Mouse (Mus musculus) right cerebral cortex, postnatal 10 days (tissue): Measurements from ENCODE around the gene Map4k4.

ENCODE experiments used
- DNase-seq, 2 experiments: peaks; one replicate each; pipeline ENCODE4 v3.0.0; 2021; ENCODE audit warnings: low spot score in 2 of 2

The Map4k4 gene

DNA sequence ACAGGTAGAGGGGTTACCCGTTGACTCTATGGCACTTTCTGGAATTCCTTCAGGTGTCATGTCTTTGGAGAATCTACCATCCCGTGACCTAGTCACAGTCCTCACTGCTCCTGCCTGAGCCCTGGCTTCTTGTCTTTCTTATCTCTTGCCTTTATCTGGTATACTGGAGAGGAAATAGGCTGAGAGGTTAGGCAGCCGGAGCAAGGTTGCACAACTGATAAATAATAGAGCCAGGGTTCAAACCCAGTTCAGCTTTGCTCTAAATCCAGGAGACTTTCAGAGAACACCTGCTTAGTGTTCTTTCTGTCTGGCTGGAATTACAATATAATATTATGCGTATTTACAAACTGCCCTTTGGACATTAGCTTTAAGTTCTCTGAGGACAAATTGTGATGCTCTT lies 2.0 kb upstream of the Map4k4 start:
- DNase-seq, result no peak

GRCm38 (mm10) chr1:39901063-39901811 lies 524 bp downstream of the Map4k4 start:
- DNase-seq, result peak in 1 of 2 experiments; percentile 53

- DNase-seq, result peak; percentile 61 to 70
Observed at GRCm38 (mm10) chr1:39901851-39902703, 1.4 kb downstream of the Map4k4 start.

- DNase-seq, result peak; percentile 59 to 68
Observed at GRCm38 (mm10) chr1:39902704-39903151, 2.0 kb downstream of the Map4k4 start.

DNA sequence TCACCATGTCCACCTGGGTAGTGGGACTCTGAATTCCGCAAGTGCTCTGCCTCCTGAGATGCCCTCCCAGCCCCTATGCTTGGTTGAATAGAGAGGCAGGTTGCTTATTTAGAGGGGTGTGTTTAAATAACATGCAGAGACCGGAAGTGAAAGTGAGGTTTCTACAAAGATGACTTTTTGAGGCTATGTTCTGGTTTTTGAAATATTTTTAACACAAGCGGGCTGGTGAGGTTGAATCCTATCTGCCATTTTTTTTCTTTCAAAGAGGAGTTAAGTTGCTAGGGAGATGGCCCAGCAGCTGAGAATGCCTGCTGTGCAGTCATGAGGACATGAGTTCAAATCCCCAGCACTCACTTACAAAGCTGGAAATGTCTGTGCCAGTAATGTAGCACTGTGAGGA lies 4.0 kb downstream of the Map4k4 start:
- no peak for DNase-seq

GRCm38 (mm10) chr1:39906921-39907320 lies 6.2 kb downstream of the Map4k4 start:
- no peak for DNase-seq

DNA sequence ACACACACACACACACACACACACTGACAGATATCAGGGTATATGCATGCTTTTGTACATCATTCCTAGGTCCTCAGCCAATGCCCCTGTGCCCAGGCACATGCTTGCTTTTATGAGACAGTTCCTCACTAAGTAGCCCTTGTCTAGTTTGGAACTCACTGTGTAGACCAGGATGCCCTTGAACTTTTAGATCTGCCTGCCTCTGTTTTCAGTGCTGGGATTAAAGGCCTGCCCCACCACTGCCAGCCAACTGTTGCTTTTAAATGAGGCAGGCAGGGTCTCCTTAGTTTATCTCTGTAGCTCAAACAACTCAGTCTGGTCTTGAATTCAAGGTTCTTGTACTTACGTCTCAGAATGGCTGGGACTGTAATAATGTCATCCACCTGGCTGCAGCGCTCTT lies 8.3 kb downstream of the Map4k4 start:
- no peak for DNase-seq

DNA sequence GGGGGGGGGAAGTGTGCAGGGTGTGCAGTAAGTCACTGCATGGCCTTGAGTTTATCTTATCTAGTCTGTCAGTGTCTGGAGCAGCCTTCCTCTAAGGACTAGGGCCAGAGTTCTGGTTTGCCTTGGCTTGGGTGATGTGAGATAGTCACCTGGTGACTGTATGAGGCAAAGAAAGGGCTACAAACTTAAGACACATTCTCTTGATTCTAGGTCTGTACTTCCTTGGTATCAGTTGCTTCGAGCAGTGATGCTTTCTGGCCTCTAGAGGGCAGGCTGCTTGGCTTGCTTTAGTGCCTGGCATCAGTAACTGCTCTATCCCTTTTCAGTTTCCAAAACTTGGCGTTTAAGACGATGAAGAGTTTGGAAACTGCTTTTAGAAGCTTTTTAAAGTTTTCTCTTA lies 10.7 kb downstream of the Map4k4 start:
- peak; percentile 70 to 76 for DNase-seq

DNA sequence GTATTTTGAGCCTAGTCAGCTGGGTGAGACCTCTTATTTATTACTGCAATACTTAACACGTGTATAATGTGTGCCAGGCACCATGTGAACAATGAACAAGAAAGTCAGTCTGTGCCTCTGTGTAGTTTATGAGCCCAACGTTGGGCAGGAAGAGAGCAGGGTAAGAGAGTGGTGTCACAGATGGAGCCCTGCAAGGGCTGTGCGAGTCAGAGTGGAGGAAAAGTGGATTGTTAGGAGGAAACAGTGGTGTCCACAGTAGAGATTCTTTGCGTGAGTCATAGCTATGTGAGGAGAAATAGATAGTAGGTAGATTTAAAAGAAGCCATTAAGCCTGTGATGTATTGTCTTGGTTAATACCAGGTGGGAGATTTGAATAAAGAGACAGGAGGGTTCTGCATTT lies 12.5 kb downstream of the Map4k4 start:
- DNase-seq, result no peak

DNA sequence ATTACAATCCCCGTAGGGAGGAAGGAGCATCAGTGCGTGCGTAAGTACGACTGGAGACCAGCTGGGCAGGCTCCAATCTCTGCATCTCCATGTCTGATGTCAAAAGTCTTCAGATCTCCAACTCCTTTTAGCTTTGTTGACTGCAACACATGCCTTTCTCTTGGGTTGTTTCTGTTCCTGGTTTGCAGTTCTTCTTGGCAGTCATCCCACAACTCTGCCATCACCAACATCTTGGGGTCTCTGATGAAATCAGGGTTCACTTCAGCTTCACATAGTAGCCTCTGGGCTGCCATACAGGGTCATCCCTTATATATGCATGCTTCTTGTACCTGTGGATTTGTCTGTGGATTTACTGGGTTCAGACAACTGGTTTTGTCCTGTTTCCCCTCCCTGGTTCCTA lies 15.4 kb downstream of the Map4k4 start:
- DNase-seq, result no peak

- no peak for DNase-seq
Observed at GRCm38 (mm10) chr1:39917855-39918516, 17.3 kb downstream of the Map4k4 start.

DNA sequence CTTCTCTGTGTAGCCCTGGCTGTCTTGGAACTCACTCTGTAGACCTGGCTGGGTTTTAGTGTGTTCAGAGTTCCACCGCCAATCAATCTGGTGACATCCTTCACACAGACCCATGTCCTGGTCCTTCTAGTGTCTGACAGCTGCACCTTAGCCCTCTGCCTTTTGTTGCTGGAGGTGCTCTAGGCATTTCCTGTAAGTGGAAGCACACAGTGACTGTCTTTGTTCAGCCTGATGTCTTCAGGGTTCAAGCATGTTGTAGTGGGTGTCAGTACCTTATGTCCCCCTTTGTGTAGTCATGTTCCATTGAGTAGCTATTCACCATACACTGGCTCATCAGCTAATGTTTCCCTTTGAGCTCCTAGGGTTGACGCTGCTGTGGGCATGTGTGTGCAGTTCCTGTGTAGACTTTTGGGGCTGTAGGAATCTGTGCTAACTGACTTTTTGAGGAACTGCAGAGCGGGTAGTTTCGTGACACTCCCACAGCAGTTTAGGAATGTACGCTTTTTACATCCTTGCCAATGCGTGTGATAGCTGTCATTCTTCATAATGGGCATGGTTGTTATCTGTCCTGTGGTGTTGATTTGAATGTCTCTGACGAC lies 17.9 kb downstream of the Map4k4 start:
- no peak for DNase-seq

DNA sequence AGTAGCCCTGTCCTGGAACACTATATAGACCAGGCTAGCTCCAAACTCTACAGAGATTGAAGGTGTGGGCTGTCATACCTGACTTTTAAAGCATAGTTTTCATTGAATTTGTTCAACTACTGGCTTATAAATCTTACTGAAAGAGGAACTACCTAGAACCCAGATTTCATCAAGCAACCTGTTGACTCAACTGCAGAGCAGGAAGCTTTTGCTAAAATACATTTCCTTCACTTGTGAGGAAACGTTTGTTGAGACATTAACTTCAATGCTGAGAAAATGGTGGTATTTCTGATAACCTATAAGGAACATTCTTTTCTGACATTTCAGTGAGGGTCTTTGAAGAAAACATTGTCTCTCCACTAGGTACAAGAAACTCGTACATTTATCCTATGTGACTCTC lies 19.9 kb downstream of the Map4k4 start:
- DNase-seq, result no peak

DNA sequence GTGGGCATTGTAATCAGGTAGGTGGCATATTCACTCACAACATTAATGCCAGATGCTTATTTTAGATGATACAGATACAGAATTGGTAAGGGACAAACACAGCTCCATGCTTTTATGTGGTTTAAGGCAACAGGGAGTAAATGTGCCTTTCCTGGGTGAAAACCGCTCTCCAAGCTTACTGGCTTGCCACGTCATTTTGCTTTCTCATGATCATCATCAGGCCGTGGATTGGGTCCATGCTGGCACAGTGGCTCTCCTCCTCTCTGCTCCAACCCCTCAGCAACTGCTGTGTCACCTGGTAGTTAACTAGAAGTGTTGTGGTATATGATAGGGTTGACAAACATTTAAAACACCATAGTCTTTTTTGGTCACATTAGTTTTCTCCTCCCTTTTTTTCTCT lies 21.3 kb downstream of the Map4k4 start:
- DNase-seq, result no peak

DNA sequence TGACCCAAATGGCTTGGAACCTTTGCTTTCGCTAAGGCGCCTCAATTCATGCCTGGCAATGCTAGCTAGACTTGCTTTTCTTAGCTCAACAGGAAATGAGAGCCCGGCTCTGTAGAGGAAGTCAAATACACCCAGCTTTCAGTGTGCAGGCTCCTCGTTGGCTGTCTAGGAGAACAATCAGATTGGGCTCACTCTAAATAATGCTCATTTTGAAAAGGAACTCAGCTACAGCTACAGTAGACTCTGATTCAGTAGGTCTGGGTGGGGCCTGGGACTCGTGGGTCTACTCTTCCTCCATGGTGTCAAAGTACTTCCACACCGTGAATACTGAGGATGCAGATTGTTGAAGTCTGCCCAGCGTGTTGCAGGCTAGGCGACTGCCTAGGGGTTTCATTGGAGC lies 22.0 kb downstream of the Map4k4 start:
- no peak for DNase-seq

- no peak for DNase-seq
Observed at GRCm38 (mm10) chr1:39923395-39924337, 23.0 kb downstream of the Map4k4 start.

DNA sequence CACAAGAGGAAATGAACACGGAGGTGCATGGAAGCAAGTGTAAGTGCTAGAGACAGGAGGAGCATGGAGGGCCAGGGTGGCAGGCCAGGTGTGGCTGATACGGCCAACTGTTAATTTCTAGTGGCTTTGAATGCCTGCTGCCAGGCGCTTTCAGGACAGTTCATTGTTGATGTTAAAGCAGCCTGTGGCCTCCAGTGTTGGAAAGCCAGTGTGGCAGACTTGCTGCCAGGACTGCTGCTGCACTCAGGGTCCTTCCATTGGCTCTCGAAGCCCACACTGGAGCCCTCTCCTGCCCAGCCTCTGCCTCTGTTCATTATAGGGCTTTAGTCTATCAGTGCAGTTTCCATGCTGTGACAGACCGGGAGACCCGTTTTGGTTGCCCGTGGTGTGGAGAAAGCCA lies 30.3 kb downstream of the Map4k4 start:
- DNase-seq, result no peak

DNA sequence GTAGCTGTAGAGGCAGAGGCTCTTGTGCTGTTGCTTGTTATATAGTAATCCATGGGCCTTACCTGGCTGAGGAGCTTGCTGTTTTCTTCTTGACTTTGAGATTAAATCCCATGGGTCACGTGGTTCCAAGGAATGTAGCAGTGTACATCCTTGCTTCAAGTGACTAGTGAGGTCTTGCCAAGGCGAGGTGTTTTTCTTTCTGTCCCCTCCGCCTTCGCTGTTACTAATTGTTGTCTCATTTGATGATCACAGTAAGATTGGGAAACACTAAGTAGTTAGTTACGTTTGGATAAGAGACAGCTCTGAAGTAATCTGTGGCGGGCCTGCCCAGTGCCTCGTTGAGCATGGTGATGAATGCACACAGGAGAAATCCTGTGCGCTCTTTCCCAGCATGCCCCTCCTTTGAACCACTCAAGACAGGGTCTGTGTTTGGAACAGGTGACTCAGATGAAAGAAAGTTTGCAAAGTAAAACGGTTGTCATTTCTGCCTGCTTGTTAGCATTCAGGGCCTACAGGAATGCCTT lies 31.6 kb downstream of the Map4k4 start:
- no peak for DNase-seq

DNA sequence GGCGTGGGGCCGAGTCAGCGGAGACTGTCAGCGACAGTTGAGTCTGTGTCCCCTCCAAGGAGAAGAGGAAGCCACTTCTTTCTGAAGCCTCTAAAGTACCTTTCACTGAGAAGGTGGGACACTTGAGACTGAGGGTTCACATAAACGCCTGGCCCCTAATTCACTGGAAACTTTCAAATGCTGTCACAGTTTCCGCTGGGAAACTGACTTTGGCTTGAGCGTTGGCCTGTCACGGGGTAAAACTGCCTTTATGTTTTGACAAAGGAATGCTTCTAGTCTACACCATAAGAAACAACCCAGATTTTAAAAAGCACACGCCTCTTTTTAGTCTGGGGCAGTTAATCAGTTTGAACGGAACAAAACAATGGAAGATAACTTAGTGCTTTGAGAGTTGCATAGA lies 32.2 kb downstream of the Map4k4 start:
- no peak for DNase-seq

- DNase-seq, result no peak
Observed at GRCm38 (mm10) chr1:39934954-39935353, 34.2 kb downstream of the Map4k4 start.

GRCm38 (mm10) chr1:39935616-39936015 lies 34.9 kb downstream of the Map4k4 start:
- DNase-seq, result no peak
